Mouse (Mus musculus) thymus, adult 18-20 months (tissue): ENCODE measurements around the gene Gm27021.

Source experiments
- DNase-seq, 2 experiments: peaks; one replicate each; pipeline ENCODE4 v3.0.0; 2022; ENCODE audit warnings: mixed read lengths in 2 of 2

Gene Gm27021

DNA sequence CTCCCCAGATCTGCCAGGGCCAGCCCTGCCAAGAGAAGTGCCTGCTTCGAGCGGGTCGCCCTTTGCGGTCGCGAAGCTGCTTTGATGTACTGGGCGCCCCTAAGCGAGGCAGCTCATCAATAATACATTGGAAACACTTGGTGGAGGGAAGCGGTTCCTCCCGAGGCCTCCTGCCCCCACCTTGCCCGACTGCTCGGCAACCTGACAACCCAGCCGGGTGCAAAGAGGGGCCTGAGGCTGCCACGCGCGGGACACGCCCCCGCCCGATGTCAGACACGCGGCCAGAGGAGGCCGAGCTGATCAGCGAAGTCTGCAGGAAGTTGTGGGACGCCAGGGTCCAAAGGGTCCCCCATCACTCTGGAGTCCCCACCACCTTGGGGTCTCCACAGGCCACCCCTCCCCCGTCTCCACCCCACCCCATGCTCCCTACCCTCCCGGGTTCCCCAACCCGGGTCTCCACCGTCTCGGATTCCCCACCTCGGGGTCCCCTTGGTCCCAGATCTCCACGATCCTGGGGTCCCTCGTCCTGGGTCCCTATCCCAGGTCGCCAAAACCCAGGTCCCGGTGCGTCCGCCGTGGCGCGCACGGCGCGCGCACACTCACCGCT lies 34.1 kb downstream of the Gm27021 start:
- peak in 1 of 2 experiments; percentile 26 for DNase-seq

DNA sequence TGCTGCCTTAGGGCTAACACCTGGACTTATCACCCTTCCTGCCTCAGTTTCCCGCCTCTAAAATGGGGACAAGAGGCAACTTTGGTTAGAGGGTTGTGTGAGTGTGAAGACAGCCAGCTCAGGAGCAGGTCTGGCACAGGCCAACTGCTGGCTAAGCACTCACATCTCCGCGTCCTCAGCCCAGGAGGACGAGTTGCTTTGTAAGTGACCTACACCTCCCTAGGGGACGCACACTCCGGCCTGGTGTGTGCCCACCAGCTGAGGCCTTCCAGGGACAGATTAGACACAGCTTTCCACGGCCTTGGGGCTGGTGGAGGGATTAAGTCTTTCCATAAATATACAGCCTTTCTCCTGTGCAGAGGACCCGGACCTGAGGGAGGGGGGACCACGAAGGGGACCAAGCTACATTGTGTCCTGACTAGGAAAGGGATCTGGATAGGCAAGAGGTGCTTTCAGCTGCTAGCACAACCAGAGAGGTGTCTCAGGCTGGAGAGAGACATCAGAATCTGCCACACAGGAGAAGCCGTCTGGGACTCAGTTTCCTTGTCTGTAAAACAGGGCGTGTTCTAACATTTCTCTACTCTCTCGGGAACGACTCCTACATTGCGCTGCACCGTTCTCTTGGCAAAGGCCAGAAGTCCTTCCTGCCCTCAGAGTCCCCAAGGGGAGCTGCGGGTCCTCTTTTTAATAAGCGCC lies 34.8 kb downstream of the Gm27021 start:
- no peak for DNase-seq

DNA sequence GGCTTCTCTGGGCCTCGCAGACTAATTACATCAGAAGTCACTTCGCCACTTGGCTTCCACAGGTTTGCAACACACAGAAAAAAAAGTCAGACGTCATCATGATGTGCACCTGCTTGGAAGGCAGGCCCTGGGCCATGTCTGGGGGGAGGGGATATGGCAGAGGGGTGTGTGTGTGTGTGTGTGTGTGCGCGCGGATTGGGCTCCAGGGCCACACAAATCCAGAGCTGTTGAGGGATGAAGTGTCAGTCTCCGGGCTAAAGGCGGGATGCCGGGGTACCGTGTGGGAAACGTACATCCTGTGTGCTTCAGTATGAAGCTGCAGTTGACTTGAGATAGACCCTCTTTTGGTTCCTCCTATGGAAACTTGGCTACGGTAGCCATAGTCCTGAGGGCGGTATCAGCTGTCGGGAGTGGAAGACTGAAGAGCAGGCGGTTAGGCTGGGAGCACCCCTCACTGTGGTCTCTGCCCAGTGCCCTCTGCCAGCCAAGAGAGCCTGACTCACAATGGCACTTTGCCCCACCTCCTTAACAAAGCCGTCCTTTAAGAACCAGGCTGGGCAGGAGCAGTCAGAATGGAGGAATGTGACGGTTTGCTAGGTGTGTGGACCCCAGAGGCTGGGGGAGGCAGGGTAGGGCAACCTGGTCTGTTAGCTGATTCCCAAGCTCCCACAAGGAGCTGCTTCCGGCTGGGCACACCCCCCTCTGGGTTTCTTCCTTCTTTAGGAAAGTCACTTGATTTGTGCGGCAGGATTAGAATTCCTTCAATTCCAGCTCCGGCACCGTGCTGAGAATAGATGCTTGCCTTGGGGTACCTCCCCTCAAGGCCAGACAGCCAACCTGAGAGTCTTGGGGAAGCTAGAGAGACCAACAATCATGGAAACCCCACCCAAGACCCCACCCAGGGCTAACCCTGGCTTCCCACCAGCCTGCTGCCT lies 36.2 kb downstream of the Gm27021 start:
- no peak for DNase-seq

DNA sequence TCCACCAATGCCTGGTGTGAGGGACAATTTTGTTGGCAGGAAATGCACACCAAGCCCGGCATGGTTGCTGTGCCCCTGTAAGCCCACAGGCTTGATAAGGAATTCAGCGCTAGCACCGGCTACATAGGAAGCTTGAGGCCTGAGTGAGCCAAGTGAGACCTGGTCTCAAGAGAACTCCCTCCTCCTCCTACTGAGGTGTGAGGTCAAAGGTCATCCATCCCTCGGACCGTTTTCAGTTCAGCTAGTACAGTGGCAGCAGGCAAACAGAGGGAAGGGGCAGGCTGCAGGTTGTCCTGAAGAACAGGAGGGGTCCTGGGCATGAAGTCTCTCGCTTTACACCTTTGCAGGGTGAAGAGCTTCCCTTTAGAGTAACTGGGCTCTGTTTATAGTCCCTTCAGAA lies 37.0 kb downstream of the Gm27021 start:
- no peak for DNase-seq

DNA sequence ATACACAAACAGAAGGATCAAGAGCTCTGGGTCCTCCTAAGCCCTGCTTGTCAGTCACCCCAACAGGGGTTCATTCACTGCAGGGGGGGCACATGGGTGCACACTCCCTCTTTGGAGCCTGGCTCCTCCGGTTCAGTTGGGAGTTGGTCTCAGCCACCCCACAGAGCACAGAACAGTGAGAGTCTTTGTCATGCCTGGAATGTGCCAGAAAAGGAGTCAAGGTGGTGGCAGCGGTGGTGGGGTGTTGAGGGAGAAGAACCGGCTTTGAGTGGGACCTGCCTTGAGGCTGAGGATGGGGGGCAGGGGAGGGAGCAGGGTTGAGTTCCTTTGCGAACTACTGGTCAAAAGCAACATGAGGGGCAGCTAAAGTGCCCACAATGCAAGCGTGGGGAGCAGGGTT lies 37.8 kb downstream of the Gm27021 start:
- no peak for DNase-seq

DNA sequence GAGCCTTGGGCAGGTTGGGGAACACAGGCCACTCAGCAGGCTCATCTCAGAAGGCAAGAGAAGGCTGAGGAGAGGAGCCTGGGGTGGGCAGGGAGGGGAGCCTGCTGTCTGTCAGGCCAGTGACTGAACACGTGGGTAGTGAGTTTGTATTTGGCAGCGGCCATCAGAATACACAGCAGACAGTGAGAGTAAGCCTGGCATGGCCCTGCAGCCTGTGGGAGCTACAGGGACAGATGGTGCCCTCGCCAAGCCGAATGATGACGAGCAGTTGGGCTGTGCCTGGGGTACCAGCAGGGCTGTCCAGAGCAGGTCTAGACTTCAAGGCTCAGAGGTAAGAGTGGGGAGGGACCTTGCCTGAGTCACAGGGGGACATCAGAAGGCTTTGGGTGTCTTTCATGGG lies 40.6 kb downstream of the Gm27021 start:
- no peak for DNase-seq

DNA sequence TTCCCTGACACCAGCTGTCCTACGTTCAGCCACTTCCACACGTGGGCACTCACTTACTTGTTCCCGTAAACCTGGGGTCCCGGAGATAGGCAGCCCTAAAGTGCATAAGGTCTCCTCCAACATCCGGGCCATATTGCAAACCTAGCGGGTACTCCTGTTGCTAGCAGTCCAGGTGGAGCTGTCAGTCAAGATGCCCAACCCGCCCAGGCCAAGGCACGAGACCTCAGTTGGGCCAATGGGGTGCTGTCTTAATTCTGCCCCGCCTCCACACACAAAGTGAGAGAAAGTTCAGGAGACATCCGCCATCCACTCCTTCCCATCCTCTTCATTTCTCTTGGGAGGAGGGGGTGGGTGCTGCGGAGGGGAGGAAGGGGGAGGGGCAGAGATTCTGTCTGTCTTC lies 41.4 kb downstream of the Gm27021 start:
- DNase-seq: no peak

DNA sequence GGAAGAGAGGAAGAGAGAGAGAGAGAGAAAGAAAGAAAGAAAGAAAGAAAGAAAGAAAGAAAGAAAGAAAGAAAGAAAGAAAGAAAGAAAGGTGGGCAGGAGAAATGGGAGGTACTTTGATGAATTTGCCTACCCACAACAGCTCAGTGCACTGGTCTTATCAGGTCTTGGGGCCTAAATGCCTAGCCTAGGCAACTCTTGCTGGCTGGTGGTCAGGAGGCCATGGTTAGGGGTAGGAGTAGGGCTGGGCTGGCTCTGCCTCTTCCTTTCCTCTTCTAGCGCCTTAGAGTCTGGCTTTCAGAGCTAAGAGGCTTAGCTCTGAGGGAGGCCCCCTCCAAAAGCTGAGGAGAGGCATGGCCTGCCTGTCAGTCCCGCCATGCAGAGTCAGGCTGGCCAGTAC lies 44.3 kb downstream of the Gm27021 start:
- no peak for DNase-seq

DNA sequence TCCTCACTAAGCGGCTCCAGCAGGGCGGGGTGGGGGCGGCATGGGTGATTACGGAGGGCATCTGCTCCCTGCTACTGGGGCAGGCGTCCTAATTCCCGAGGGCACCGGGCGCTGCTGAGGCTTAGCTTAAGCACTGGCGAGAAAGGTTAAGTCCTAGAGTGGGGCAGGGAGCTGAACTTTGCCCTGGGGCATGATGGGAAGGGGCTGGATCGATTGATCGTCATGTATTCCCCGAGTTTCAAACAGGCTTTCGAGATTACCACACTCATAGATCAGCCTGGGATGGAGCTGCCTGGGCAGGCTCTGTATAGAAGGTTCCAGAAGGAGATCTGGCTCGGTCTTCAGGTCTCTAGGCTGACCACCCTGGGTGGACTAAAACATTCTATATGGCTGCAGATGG lies 45.7 kb downstream of the Gm27021 start:
- DNase-seq: no peak

DNA sequence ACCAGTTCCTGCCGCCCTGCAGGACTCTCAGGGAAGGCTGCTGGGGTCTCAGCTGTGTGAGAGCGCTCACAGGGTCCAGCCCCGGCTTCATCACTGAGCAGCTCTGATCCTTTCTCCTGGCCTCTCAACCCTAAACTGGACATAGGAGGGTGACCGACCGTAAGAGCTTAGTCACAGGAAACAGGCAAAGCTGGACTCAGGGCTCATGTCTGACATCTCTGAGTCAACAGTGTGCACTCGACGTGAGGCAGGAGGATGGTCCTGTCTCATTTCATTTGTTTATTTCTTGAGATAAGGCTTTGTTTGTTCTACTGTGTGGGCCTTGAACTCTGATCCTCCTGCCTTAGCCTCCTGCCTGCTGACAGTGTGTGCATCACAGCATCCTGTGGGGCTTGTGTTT lies 47.4 kb downstream of the Gm27021 start:
- no peak for DNase-seq

DNA sequence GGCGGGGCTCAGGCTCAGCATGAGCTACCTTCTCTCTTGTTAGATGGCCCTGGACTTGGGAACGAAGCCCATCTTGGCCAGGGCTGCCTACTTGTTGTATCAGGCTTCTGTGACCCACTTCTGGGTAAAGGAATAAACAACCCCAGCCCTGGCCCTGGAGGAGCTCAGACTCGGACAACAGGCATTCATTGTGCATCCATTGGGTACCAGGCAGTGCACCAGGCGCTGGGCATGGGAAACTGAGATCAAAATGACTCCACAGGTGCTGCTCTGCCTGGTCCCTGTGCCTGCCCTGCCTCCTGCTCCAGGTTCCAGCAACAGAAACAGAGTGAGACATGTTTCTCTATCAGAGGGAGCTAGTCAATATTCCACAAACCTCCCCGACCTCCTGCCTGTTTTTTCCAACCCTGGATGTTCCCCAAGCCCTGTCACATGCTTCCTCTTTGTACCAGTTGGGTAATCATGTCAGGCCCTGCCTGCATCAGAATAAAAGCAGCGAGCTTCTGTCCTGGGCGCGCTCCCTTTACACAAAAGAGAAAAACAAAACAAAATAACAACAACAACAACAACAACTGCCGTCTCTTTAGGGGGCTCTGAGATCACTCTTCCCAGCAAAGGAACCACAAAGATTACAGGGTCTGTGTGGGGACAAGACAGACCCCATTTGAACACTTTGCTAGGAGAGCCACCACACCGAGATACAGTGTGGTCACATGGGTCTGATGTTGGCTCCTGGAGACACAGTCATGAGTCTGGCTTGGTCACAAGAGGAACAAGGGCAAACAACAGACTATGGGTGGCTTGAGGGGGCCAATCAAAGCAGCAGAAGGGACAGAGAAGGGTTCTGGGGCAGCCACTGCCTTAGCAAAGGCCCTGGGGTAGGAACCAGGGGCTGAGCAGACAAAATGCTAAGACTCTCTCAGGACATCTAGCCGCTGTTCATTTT lies 48.4 kb downstream of the Gm27021 start:
- DNase-seq: no peak

DNA sequence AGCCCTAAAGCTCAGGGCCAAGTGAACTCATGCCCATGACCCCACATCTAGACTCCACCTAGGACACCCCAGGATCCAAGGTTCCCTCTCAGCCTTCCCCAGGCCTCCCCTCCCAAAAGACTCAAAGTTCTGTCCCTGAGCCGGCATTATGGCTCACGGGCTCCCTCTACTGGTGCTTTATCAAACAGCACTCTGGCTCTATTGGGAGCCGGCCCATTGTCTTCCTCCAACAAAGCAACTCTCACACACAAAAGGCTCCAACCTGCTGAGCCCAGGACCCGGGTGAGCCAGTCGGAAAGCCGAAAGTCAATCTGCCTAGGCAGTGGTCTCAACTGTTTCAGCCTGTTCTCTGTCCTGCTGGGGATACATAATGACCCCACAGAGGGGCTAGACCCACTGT lies 49.8 kb downstream of the Gm27021 start:
- no peak for DNase-seq

DNA sequence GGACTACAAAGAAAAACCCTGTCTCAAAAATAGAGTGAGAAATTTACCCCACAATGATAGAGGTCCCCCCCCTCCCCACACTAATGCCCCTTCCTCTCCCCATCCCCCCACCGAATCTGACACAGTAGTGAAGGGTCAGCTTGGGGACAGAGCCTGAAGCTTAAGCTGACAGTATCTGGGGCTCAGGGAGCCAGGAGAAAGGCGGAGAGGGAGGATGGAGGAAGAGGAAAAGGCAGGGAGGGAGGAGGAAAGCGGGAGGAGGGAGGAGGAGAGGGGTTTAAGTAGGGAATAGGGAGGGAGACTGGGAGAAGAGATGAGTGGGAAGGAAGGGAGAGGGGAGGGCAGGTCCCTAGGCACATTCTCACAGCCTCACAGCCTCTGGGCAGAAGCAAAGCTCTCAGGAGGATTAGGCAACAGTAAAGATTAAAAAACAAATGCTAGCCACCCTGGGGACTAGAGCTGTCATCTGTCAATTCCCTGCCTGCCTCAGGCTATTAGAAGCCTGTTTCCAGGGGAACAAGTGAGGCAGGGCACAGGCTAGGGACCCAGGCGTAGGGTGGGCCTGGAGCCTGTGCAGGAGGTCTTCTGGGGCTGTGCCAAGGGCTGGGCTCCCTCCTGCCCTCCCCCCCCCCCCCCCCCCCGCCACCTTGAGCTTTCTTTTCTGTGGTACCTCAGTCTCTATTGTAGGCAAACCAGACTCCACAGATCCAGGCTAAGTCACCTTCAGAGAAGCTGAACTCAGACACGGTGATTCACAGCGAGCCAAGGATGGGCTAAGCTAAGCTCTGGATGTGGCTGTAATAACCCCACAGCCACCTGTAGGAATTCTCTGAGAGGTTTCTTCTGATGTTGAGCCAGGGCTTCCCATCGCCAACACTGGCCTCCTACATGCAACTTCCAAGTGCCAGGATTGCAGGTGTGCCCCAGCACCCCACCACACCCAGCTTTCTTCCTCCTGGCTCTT lies 50.9 kb downstream of the Gm27021 start:
- DNase-seq: no peak

DNA sequence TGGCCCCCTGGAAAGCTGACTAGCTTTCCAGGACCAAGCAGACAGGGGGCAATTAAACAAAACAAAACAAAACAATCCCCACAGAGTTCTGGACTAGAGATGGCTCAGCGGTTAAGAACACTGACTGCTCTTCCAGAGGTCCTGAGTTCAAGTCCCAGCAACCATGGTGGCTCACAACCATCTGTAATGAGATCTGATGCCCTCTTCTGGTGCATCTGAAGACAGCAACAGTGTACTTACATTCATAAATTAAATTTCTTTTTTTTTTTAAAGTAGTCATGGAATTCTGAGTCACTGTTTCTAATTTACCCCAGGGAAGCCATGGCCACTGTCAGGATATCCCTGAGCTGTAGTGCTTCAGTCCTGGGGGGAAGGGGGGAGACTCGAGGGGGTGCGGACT lies 53.4 kb downstream of the Gm27021 start:
- no peak for DNase-seq

DNA sequence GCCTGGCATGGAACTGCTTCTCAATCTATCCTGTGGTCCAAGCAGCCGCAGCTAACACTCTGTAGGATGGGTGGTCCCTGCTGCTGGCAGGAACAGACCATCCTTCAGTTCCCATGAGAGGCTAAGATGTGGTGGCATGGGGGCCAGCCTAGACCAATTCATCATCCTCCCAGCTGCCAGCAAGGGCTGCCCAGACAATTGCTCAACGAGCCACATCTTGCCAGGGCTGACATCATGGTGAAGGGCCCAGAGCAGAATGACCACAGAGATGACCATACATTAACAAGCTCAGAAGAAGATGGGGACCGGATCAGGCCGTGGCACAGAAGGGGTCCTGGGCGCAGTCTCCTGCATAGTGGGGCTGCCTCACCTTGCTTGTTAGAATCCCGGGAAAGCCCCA lies 57.1 kb downstream of the Gm27021 start:
- DNase-seq: no peak

DNA sequence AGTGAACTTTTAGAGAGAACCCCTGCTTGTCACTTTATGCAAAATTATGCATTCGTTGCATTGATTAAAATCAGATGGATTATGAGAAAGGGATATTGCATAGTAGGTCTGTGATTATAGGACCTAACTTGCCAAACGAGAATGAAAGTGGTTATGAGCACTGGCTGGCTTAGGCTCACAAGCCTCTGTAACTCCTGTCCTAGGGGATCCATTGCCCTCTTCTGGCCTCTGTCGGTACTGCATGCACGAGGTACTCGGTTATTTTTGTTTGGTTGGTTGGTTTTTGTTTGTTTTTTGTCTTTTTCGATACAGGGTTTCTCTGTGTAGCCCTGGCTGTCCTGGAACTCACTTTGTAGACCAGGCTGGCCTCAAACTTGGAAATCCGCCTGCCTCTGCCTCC lies 60.0 kb downstream of the Gm27021 start:
- peak in 1 of 2 experiments; percentile 39 for DNase-seq

DNA sequence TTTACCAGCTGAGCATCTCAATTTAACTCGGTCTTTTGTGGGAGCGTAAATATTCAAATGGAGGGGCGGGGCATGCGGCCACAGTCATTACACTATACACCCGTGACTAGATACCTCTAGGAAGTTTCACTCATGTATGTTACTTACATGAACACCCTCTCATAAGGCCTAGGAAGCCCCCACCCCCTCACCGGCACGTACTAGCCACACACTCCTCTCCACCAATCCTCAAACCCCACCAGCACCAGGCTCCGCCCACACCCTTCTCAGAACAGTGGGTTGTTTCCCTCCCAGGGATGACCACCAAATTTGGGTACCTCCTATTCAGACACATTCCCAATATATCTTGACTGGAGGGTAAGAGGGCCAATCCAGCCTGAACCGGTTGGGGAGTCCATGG lies 60.4 kb downstream of the Gm27021 start:
- DNase-seq: no peak

DNA sequence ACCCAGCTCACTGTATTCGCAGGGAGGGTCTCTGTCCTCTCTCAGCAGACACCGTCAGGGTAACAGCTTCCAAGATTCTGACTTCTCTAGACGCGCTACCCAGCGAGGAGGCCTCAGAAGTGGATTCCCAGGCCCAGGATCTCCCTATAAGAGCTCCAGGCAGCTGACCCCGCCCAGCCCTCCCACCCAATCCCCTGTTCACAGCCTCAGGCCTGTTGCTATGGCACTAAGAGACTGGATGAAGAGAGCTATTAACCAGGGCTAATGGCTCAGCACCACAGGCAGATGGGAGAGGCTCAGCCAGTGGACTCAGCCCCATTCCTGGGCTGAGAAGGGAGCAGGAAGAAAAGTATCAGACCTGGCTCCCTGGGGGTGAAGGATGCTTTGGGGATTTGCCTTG lies 65.2 kb downstream of the Gm27021 start:
- no peak for DNase-seq

DNA sequence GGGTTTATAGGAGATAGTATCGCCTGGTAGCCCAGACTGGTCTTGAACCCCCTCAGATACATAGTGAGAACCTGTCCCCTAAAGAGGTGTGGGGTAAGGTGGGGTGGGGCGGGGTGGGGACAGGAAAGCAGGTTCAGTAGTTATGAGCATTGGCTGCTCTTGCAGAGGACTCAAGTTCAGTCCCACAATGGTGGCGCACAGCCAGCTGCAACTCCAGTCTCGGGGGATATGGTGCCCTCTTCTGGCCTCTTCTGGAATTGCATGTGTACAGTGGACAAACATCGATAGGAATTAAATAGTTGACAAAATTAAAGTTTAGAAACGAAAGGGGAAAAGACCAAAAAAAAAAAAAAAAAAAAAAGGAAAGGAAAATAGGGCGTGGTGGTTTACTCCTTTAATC lies 68.4 kb downstream of the Gm27021 start:
- DNase-seq: peak; percentile 43 to 61

DNA sequence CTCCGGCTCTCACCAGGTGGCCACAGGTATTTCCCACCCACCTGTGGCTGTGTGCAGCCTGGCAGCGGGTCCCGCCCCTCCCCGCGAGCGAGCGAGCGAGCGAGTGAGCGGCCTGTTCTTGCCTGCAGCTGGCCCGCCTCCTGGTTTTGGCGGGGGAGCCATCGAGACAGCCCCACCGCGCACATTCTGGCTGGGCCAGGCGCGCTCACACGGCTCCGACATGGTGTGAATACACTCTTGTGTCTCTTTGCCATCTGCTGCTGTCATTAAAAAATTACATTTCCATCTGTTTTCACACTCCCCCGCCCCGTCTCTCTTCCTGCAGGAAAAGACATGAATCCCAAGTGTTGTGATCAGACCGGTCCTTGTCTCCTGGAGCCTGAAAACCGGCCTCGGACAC lies 69.3 kb downstream of the Gm27021 start:
- no peak for DNase-seq

DNA sequence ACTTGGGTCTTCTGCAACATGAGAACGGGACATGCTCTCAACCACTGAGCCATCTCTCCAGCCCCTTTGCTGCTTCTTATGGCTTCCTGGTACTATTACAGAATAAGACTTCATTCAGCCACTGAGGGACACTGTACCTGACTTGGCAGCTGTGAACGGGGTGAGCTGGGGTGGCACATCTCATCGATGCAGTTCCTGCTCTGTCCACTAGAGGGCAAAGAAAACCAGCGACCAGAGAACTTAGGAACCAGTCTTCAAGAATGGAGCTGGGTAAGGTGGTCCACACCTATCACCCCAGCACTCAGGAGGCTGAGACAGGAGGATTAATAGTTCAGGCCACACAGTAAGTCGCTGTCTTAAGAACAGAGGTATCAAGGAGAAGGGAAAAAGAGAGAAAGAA lies 71.9 kb downstream of the Gm27021 start:
- no peak for DNase-seq

DNA sequence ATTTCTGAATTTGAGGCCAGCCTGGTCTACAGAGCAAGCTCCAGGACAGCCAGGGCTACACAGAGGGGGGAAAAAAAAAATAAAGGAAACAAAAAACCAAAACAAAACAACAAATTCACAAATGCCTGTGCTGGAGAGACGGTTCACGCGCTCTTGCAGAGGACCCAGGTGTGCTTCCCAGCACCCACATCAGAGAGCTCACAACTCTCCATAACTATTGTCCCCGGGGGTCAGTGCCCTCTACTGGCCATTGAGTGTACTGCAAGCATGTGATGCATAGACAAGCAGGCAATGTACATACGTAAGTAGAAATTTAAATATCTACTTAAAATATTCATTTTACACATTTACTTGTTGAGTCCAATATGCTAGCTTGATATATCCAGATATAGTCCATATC lies 73.3 kb downstream of the Gm27021 start:
- no peak for DNase-seq
